Mouse (Mus musculus): Measurements from ENCODE around the gene Trarg1.

Gene Trarg1

DNA sequence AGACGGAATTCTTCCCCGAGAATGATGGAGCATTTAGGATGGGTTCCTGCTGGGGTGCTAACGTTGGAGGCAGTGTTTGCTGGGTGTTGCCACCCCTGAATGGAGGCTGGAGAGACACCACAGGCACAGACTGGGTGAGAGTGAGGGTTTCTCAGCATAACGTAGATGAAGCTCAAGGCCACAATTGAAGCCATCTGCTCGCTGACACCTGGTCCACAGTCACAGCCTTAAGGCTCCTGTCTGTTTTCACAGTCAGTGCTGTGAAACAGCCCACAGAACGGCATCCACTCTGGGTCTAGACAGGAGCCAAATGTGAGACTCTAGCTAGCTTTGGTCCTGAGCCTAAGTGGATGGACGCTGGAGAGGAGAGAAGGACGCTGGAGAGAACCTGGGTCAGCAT is 5.4 kb upstream of the Trarg1 start:
- DNase-seq, result peak; percentile 48 to 55

DNA sequence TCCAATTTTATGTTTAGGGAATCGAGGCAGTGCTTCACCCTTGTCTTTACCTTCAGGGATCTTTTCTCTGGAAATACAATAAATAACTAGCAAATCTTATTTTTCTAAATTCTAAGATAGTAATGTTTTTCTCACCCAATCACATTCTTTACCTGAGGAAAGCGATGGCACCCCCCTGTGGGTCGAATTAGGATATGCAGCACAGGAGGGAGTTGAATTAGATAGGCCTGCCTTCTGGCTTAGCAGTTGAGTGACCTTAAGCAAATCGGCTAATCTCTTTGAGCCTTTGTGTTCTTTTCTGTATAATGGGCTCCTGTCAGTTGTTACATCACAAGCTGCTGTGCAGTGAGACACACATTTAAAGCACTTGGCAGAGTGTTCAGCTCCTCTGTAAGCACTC is 4.9 kb upstream of the Trarg1 start:
- DNase-seq, result peak in 1 of 2 experiments; percentile 46

GRCm38 (mm10) chr11:76685604-76686003 is 6.0 kb downstream of the Trarg1 start:
- no peak for DNase-seq

GRCm38 (mm10) chr11:76692096-76692495 is 12.5 kb downstream of the Trarg1 start:
- no peak for DNase-seq

DNA sequence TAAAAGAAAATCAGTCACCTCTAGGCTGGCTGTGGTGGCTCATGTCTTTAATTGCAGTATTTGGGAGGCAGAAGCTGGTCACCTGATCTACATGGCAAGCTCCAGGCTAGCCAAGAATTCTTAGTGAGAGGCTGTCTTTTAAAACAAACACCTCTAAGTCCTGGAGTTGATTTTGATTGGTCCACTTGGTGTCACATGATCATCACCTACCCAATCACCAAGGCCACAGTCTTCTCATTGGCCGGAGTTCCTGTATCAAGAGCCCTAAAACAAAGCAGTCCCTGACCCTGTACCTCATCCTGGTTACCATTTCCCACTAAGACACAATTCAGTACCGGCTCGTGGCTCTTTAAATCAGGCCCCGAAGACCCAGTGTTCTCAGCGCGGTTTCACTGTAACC is 16.2 kb downstream of the Trarg1 start:
- peak in 1 of 2 experiments; percentile 31 for DNase-seq

- no peak for DNase-seq
Observed at GRCm38 (mm10) chr11:76699626-76700025, 20.0 kb downstream of the Trarg1 start.

- DNase-seq, result no peak
Observed at GRCm38 (mm10) chr11:76707656-76708055, 28.0 kb downstream of the Trarg1 start.

- DNase-seq, result no peak
Observed at GRCm38 (mm10) chr11:76708066-76708465, 28.5 kb downstream of the Trarg1 start.

GRCm38 (mm10) chr11:76708881-76709280 is 29.3 kb downstream of the Trarg1 start:
- no peak for DNase-seq

GRCm38 (mm10) chr11:76709625-76710452 is 30.2 kb downstream of the Trarg1 start:
- no peak for DNase-seq

GRCm38 (mm10) chr11:76717000-76717399 is 37.4 kb downstream of the Trarg1 start:
- no peak for DNase-seq

DNA sequence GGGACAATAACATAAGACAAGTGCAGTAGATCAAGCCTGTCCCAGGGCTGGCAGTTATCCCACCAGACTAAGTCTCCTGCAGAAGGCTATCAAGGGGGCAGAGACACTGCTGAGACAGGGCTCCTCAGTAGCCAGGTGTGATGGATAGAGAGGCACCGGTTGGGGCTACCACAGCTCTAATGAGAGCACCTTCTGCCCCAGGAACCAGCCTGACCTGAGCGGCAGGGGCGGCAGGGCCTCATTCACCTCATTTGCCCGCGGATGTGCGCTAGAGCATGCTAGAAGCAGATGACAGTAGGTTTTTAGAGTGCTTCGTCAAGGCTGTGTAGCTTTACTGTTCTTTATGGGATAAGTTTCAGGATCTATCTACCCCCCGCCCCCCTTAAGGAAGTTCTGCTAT is 44.3 kb downstream of the Trarg1 start:
- DNase-seq, result no peak

DNA sequence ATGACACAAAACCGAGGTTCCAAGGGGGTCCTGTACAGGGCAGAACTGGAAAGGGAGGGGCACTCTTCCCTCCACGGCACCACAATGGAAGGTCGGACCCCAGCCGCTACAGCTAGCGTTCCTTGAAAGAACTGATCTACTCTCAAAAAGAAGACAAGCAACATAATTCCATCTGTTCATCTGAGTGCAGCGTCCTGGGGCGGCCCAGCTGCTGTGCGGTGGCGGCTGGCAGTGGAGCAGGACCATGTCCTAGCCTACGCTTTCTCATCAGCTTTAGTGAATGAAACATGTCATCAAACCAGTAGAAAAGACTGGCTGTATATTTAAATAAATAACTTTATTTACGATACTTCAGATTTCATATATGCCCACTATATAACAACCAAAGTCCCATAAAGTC is 48.5 kb downstream of the Trarg1 start:
- no peak for DNase-seq

DNA sequence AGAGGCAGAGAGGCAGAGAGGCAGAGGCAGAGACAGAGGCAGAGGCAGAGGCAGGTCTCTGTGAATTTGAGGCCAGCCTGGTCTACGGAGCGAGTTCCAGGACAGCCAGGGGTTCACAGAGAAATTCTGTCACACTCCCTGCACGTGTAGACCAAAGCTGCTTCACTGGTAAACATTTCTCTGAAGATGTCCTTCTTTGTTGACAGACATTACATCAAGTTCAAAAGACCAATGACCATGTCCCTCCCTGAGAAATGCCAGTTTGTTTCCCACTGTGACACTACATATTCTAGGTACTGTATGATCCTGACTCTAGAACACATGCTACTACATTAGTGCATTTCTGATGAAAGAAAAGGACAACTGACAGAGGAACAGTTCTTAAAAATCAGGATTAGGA is 51.0 kb downstream of the Trarg1 start:
- DNase-seq, result no peak

DNA sequence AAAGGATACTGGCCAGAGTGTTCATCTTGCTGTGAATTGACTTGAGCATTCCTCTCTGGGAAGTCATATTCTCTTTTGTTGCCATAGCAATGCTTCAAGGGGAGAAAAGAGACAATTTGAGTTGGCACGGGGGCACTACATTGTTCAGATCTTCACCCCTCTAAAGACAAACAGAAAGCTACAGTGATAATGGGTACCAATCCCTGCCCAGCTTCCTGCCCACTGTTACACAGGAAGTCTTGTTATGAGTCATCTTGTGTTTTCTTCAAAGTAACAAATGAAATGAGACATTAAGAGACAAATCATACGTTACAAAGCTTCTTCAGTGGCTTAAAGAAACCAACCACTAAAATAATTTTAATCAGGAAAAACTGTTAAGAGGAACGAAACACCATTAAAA is 55.0 kb downstream of the Trarg1 start:
- no peak for DNase-seq

GRCm38 (mm10) chr11:76735753-76736324 is 56.2 kb downstream of the Trarg1 start:
- no peak for DNase-seq

DNA sequence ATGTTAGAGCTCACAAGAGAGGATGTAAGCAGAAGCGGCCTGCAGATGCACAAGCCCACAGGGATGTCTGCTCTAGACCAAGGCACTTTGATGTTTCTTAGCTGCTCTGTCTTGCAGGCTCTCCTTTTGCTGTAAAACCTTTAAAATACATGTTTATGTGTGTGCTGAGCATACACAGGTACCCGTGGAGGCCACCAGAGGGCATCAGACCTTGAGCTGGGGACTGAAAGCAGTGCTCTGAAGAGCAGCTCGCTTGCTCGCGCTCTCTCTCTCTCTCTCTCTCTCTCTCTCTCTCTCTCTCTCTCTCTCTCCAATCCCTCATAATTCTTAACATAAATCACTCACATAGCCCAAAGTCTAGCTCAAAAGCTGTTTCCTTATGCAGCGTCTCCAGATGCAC is 59.5 kb downstream of the Trarg1 start:
- peak in 1 of 2 experiments; percentile 39 for DNase-seq

DNA sequence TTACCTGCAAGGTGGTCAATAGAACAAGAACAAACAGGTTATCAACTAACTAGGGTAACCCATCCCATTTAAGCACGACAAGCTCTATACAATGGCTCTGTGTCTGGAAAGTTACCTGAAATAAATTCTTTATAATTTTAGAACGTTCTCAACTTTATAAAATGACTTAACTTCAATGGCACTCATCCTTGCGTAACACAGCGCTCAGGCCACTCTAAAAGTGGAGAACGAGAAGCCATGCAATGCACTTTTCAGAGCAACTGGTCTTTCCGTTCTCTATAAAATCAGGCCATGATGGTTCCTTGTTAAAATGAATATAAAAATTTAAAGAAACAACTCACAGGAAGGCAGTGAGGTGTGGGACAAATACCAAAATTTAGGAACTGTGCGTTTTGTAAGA is 62.9 kb downstream of the Trarg1 start:
- DNase-seq, result no peak

DNA sequence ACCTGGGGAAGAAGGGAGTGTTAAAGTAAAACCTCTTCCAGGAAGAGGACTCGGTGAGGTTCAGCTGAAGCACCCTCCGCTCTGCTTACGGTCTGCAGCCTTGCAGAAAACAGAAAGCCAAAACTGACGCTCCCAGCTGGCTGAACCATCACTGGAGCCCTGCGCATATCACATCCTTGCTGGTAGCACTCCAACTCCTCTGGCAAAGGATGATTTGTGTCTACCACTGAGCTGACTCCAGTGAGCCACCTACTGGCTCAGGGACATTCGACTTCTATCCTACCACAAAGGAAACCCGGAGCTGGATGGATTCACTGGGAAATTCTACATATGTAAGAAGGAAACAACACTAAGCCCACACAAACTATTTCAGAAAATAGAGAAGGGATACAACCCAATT is 64.9 kb downstream of the Trarg1 start:
- DNase-seq, result peak; percentile 50 to 74

GRCm38 (mm10) chr11:76745921-76746320 is 66.3 kb downstream of the Trarg1 start:
- no peak for DNase-seq

All from cerebellum, postnatal 25 days (tissue).